Mouse (Mus musculus): ENCODE data around the gene Pakap. TPM values are rescaled to one million over a fixed set of nuclear protein-coding genes. Genes with fewer than 3 reads are reported as not detected.
A peak's percentile ranks its signal among the peaks of the same experiment; 100 is the strongest.

Gene Pakap
- polyA plus RNA-seq, 1 experiment from 2014 or later: 46.0 TPM

DNA sequence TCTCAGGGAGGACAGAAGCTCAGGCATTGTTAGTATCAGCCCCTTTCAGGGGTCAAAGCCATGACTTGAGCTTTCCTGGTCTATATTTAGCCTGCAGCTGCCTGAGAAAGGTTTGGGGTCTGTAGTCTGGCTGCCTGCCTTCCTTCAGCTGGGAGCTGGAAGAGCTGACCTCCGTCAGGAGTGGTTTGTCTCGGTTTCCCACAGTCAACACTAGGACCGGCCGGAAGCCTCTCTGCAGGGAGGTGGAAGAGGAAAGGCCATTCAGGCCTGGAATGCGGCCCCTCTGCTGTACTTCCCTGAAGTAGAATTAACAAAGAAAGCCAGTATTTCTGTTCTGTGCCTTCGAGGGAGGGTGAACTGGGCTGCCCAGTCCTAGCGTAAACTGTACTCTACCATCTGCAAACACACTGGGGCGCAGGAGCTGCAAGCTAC, 279.0 kb downstream of the Pakap start:
- peaks cover 47% of the 10 kb centered on the region for H3K4me1 ChIP-seq (ENCODE audit: control insufficient read depth, insufficient read depth, low read length)
- H3K27ac ChIP-seq (ENCODE audit: low read depth, low read length): peak overlapping the region; percentile 96
- H3K27me3 ChIP-seq (ENCODE audit: control insufficient read depth, insufficient read depth, low read length): no peaks in the 10 kb centered on the region
- peak overlapping the region; percentile 70 for H3K4me2 ChIP-seq
- H3K4me3 ChIP-seq (ENCODE audit: low read depth, low read length): peak overlapping the region; percentile 49
- no peaks in the 10 kb centered on the region for H3K9me3 ChIP-seq (replicated peaks; ENCODE audit: control insufficient read depth, low read length)
- peak overlapping the region; percentile 81 for H3K9ac ChIP-seq (ENCODE audit: low read depth, low read length)
- peak; percentile 37 for ATAC-seq (replicated peaks; ENCODE audit: insufficient number of reproducible peaks, low FRiP score, low TSS enrichment)
- WGBS (ENCODE audit: insufficient replicate concordance): 15% methylated on average over 8 of the region's 8 CpGs
- H3K36me3 ChIP-seq (ENCODE audit: control insufficient read depth, insufficient read depth, low read length): peaks cover 9% of the 10 kb centered on the region

DNA sequence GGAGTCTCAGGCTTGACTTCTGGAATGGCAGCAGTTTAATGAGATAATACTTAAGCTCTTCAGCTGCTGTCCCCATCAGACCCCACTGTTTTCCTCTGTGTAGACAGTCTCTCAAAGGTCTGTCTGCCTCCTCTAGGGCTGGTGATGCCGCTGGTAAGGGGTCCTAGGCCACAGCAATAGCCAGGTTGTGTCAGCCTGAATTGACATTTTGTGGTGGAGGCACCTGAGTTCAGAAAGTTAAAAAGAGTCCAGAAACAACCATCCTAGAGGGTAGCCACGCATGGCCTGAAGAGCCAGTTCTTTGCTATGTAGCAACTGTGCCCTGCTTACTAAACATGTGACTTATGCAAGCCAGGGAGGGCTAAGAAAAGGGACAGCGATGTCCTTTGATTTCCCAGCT, 279.7 kb downstream of the Pakap start:
- no peak for ATAC-seq (replicated peaks; ENCODE audit: insufficient number of reproducible peaks, low FRiP score, low TSS enrichment)
- H3K36me3 ChIP-seq (ENCODE audit: control insufficient read depth, insufficient read depth, low read length): peaks cover 9% of the 10 kb centered on the region
- peak overlapping the region; percentile 70 for H3K4me2 ChIP-seq
- no peaks in the 10 kb centered on the region for H3K27me3 ChIP-seq (ENCODE audit: control insufficient read depth, insufficient read depth, low read length)
- peaks cover 43% of the 10 kb centered on the region for H3K4me1 ChIP-seq (ENCODE audit: control insufficient read depth, insufficient read depth, low read length)
- H3K4me3 ChIP-seq (ENCODE audit: low read depth, low read length): peak overlapping the region; percentile 49
- H3K9ac ChIP-seq (ENCODE audit: low read depth, low read length): peak overlapping the region; percentile 81; the same call in 1 of the 2 replicates
- H3K9me3 ChIP-seq (replicated peaks; ENCODE audit: control insufficient read depth, low read length): no peaks in the 10 kb centered on the region
- H3K27ac ChIP-seq (ENCODE audit: low read depth, low read length): peak overlapping the region; percentile 96
- 88% methylated on average over 3 of the region's 3 CpGs for WGBS (ENCODE audit: insufficient replicate concordance)

GRCm38 (mm10) chr4:57849465-57849864, 281.5 kb downstream of the Pakap start:
- no peaks in the 10 kb centered on the region for H3K9me3 ChIP-seq (replicated peaks; ENCODE audit: control insufficient read depth, low read length)
- H3K4me3 ChIP-seq (ENCODE audit: low read depth, low read length): no peak overlapping the region
- no peak overlapping the region for H3K4me2 ChIP-seq
- WGBS (ENCODE audit: insufficient replicate concordance): 39% methylated on average over 6 of the region's 6 CpGs
- no peak overlapping the region for H3K27ac ChIP-seq (ENCODE audit: low read depth, low read length)
- no peak for ATAC-seq (replicated peaks; ENCODE audit: insufficient number of reproducible peaks, low FRiP score, low TSS enrichment)
- H3K4me1 ChIP-seq (ENCODE audit: control insufficient read depth, insufficient read depth, low read length): peaks cover 39% of the 10 kb centered on the region
- peaks cover 9% of the 10 kb centered on the region for H3K36me3 ChIP-seq (ENCODE audit: control insufficient read depth, insufficient read depth, low read length)
- H3K27me3 ChIP-seq (ENCODE audit: control insufficient read depth, insufficient read depth, low read length): no peaks in the 10 kb centered on the region
- no peak overlapping the region for H3K9ac ChIP-seq (ENCODE audit: low read depth, low read length)

DNA sequence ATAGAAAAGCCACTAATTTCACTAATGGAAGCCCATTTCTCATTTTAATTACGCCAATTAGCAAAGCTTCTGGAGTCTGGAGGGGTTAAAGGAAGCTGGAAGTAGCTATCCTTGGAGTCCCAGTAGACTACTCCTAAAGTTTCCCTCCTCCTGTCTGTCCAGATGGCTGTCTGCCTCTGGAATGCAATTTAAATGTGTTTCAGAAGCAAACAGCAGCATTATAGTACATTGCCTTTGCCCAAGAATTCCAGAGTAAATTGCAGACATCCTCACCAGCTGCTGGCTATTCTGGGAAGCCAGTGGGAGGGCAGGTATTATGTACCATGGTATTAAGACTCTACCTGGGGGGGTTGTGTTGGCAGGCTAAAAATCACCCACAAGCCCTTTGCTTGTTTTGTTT, 283.8 kb downstream of the Pakap start:
- Histone ChIP-seq H3K27me3 (ENCODE audit: control insufficient read depth, insufficient read depth, low read length) (no peaks in the 10 kb centered on the region), H3K4me2 (no peak overlapping the region), H3K9me3 (replicated peaks; ENCODE audit: control insufficient read depth, low read length) (no peaks in the 10 kb centered on the region), H3K27ac (ENCODE audit: low read depth, low read length) (no peak overlapping the region), H3K4me1 (ENCODE audit: control insufficient read depth, insufficient read depth, low read length) (peaks cover 28% of the 10 kb centered on the region), H3K9ac (ENCODE audit: low read depth, low read length) (no peak overlapping the region), H3K36me3 (ENCODE audit: control insufficient read depth, insufficient read depth, low read length) (peaks cover 30% of the 10 kb centered on the region), H3K4me3 (ENCODE audit: low read depth, low read length) (no peak overlapping the region)
- WGBS (ENCODE audit: insufficient replicate concordance): 77% methylated on average over 1 of the region's 1 CpGs
- ATAC-seq (replicated peaks; ENCODE audit: insufficient number of reproducible peaks, low FRiP score, low TSS enrichment): no peak

DNA sequence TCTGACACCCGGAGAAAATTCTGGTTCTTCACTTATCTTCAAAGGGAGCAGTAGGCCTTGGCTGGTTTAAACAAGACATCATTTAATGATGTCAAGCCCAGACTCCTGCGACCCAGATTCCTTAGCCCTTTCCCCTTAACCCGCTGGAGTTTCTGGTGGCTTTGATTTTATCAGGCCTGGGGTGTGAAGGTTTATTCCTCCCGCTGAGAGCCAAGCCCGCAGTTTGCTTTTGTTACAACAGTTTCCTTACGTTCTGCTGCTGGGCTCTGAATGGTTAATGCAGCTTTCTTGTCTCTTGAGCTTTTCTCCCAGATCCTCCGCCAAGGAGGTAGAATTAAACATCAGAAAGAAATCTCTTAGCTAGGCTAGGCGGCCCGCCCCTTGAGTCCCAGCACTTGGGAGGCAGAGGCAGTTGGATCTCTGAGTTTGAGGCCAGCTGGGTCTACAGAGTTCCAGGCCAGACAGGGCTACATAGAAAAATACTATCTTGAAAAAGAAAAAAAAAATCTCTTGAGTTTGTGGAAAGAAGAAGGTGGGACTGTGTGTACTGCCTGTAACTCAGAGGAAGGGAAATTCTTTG, 284.6 kb downstream of the Pakap start:
- no peak for ATAC-seq (replicated peaks; ENCODE audit: insufficient number of reproducible peaks, low FRiP score, low TSS enrichment)
- peaks cover 20% of the 10 kb centered on the region for H3K4me1 ChIP-seq (ENCODE audit: control insufficient read depth, insufficient read depth, low read length)
- 24% methylated on average over 9 of the region's 9 CpGs for WGBS (ENCODE audit: insufficient replicate concordance)
- H3K9ac ChIP-seq (ENCODE audit: low read depth, low read length): no peak overlapping the region
- peaks cover 38% of the 10 kb centered on the region for H3K36me3 ChIP-seq (ENCODE audit: control insufficient read depth, insufficient read depth, low read length)
- H3K27me3 ChIP-seq (ENCODE audit: control insufficient read depth, insufficient read depth, low read length): no peaks in the 10 kb centered on the region
- no peak overlapping the region for H3K4me3 ChIP-seq (ENCODE audit: low read depth, low read length)
- no peak overlapping the region for H3K27ac ChIP-seq (ENCODE audit: low read depth, low read length)
- no peaks in the 10 kb centered on the region for H3K9me3 ChIP-seq (replicated peaks; ENCODE audit: control insufficient read depth, low read length)
- no peak overlapping the region for H3K4me2 ChIP-seq

GRCm38 (mm10) chr4:57854181-57854580, 286.2 kb downstream of the Pakap start:
- Histone ChIP-seq H3K36me3 (ENCODE audit: control insufficient read depth, insufficient read depth, low read length) (peaks cover 46% of the 10 kb centered on the region), H3K9ac (ENCODE audit: low read depth, low read length) (no peak overlapping the region), H3K27ac (ENCODE audit: low read depth, low read length) (no peak overlapping the region), H3K4me3 (ENCODE audit: low read depth, low read length) (no peak overlapping the region), H3K4me1 (ENCODE audit: control insufficient read depth, insufficient read depth, low read length) (peaks cover 14% of the 10 kb centered on the region), H3K9me3 (replicated peaks; ENCODE audit: control insufficient read depth, low read length) (no peaks in the 10 kb centered on the region), H3K27me3 (ENCODE audit: control insufficient read depth, insufficient read depth, low read length) (no peaks in the 10 kb centered on the region), H3K4me2 (no peak overlapping the region)
- ATAC-seq (replicated peaks; ENCODE audit: insufficient number of reproducible peaks, low FRiP score, low TSS enrichment): no peak
- WGBS (ENCODE audit: insufficient replicate concordance): 85% methylated on average over 6 of the region's 6 CpGs

GRCm38 (mm10) chr4:57855281-57855941, 287.4 kb downstream of the Pakap start:
- no peak for ATAC-seq (replicated peaks; ENCODE audit: insufficient number of reproducible peaks, low FRiP score, low TSS enrichment)
- no peaks in the 10 kb centered on the region for H3K27me3 ChIP-seq (ENCODE audit: control insufficient read depth, insufficient read depth, low read length)
- H3K4me1 ChIP-seq (ENCODE audit: control insufficient read depth, insufficient read depth, low read length): peaks cover 7% of the 10 kb centered on the region
- H3K27ac ChIP-seq (ENCODE audit: low read depth, low read length): 0 out of 2 replicates have a peak overlapping the region, but pooled peaks have one; percentile 10
- H3K9ac ChIP-seq (ENCODE audit: low read depth, low read length): no peak overlapping the region
- no peak overlapping the region for H3K4me2 ChIP-seq
- no peak overlapping the region for H3K4me3 ChIP-seq (ENCODE audit: low read depth, low read length)
- peaks cover 49% of the 10 kb centered on the region for H3K36me3 ChIP-seq (ENCODE audit: control insufficient read depth, insufficient read depth, low read length)
- H3K9me3 ChIP-seq (replicated peaks; ENCODE audit: control insufficient read depth, low read length): no peaks in the 10 kb centered on the region
- 81% methylated on average over 18 of the region's 18 CpGs for WGBS (ENCODE audit: insufficient replicate concordance)

DNA sequence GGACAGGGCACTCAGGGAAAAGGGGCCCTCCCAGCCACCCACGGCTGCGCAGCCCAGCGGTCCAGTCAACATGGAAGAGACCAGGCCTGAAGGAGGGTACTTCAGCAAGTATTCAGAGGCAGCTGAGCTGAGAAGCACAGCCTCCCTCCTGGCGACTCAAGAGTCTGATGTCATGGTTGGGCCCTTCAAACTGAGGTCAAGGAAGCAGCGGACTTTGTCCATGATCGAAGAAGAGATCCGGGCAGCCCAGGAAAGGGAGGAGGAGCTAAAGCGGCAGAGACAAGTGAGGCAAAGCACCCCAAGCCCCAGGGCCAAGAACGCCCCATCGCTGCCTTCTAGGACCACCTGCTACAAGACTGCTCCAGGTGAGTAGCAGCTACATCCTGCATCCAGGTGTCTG, 288.7 kb downstream of the Pakap start:
- H3K36me3 ChIP-seq (ENCODE audit: control insufficient read depth, insufficient read depth, low read length): peaks cover 46% of the 10 kb centered on the region
- no peak overlapping the region for H3K27ac ChIP-seq (ENCODE audit: low read depth, low read length)
- H3K9me3 ChIP-seq (replicated peaks; ENCODE audit: control insufficient read depth, low read length): no peaks in the 10 kb centered on the region
- no peak overlapping the region for H3K4me3 ChIP-seq (ENCODE audit: low read depth, low read length)
- H3K9ac ChIP-seq (ENCODE audit: low read depth, low read length): no peak overlapping the region
- no peaks in the 10 kb centered on the region for H3K27me3 ChIP-seq (ENCODE audit: control insufficient read depth, insufficient read depth, low read length)
- H3K4me1 ChIP-seq (ENCODE audit: control insufficient read depth, insufficient read depth, low read length): peaks cover 2% of the 10 kb centered on the region
- no peak for ATAC-seq (replicated peaks; ENCODE audit: insufficient number of reproducible peaks, low FRiP score, low TSS enrichment)
- 92% methylated on average over 10 of the region's 10 CpGs for WGBS (ENCODE audit: insufficient replicate concordance)
- H3K4me2 ChIP-seq: no peak overlapping the region

DNA sequence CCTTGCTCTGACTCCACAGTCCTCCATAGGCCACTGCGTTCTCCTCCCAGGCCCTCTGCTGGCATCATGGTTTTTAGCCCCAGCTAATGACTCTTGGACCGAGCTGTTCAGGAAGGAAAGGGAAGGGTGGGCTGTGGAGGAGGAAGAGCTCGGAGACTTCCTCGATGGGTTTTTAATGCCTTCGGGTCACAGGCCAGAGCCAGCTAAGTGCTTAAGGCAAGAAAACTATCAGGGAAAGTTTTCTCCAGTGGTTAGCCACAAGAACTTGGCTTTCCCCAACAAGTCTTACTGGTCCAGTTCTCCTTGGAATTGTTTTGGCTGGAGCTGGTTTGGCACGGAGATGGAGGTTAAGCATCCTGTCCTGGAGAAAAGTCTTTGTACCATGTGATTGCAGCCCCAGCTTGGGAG, 292.2 kb downstream of the Pakap start:
- H3K36me3 ChIP-seq (ENCODE audit: control insufficient read depth, insufficient read depth, low read length): peaks cover 38% of the 10 kb centered on the region
- H3K27me3 ChIP-seq (ENCODE audit: control insufficient read depth, insufficient read depth, low read length): no peaks in the 10 kb centered on the region
- H3K9ac ChIP-seq (ENCODE audit: low read depth, low read length): no peak overlapping the region
- 68% methylated on average over 6 of the region's 6 CpGs for WGBS (ENCODE audit: insufficient replicate concordance)
- no peak overlapping the region for H3K4me3 ChIP-seq (ENCODE audit: low read depth, low read length)
- H3K27ac ChIP-seq (ENCODE audit: low read depth, low read length): no peak overlapping the region
- no peaks in the 10 kb centered on the region for H3K9me3 ChIP-seq (replicated peaks; ENCODE audit: control insufficient read depth, low read length)
- no peak overlapping the region for H3K4me2 ChIP-seq
- no peaks in the 10 kb centered on the region; the same call in 1 of the 2 replicates for H3K4me1 ChIP-seq (ENCODE audit: control insufficient read depth, insufficient read depth, low read length)
- no peak for ATAC-seq (replicated peaks; ENCODE audit: insufficient number of reproducible peaks, low FRiP score, low TSS enrichment)
